Mouse (Mus musculus): ENCODE data around the gene Olfr1441. TPM values are rescaled to one million over a fixed set of nuclear protein-coding genes. Genes with fewer than 3 reads are reported as not detected.
A peak's percentile ranks its signal among the peaks of the same experiment; 100 is the strongest.

The Olfr1441 gene
- polyA plus RNA-seq, 1 experiment from 2014 or later, result not detected

DNA sequence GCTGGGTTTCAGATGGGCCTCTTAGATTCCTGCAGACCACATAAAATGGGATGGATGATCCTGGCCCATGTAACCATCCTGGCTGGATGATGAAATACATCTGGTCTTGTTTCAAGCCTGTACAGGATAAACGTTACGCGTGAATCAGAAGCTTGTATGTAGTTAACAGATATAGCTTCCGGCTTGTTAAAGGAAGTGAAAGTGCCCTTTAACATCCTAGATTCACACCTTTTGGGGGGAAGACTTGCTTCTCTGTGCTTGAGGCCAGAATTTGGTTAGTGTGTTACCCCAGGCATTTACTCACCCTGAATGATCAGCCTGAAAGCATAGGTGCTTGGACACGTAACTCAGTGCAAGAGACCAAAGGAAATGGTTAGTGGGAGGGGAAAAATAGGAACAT, 9.9 kb downstream of the Olfr1441 start:
- TF ChIP-seq CTCF (IDR thresholded peaks at IDR 0.05; ENCODE audit: low read depth), result no peak
- no peaks in the 10 kb centered on the region for H3K9me3 ChIP-seq (ENCODE audit: low read depth, low read length)
- no peak overlapping the region for H3K4me2 ChIP-seq
- no peaks in the 10 kb centered on the region for H3K4me1 ChIP-seq (ENCODE audit: insufficient read depth)
- H3K27me3 ChIP-seq (ENCODE audit: insufficient read depth, low read length), result no peaks in the 10 kb centered on the region
- H3K9ac ChIP-seq, result no peak overlapping the region
- no peaks in the 10 kb centered on the region for H3K36me3 ChIP-seq (ENCODE audit: insufficient read depth)
- DNase-seq (no peak), ATAC-seq (ENCODE audit: insufficient read depth) (no peak)
- 83% methylated on average over 5 of the region's 5 CpGs for WGBS
- H3K27ac ChIP-seq (ENCODE audit: low read depth), result no peak overlapping the region
- H3K4me3 ChIP-seq (ENCODE audit: low read depth, low read length), result no peak overlapping the region

DNA sequence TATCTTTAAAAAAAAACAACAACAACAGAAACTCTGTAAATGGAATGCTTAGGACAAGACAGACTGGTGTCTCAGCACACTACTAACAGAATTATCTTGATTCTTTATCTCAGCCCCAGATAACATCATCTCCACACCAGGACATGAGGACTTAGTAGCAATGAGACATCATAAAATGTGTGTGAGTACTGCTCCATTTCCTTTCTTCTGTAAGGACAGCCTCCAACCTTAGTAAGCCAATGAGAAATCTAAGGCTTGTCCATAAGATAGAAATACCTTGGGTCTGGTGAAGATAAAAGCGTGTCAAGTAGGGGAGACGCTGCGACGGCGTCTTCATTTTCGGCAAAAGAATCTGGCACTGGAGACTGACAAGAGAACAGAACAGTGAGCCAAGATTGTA, 10.4 kb downstream of the Olfr1441 start, which contains the start of gene Pfpl:
Gene Pfpl (plus strand): TSS at position 301 of the 400 bp plus-strand sequence.
- H3K9ac ChIP-seq, result no peak within 1 kb of the TSS
- H3K36me3 ChIP-seq (ENCODE audit: insufficient read depth), result no peaks in the 10 kb centered on the region
- H3K27me3 ChIP-seq (ENCODE audit: insufficient read depth, low read length), result no peaks in the 10 kb centered on the region
- TF ChIP-seq CTCF (IDR thresholded peaks at IDR 0.05; ENCODE audit: low read depth), result no peak
- H3K4me2 ChIP-seq, result no peak within 1 kb of the TSS
- H3K4me3 ChIP-seq (ENCODE audit: low read depth, low read length), result no peak within 1 kb of the TSS
- H3K4me1 ChIP-seq (ENCODE audit: insufficient read depth), result no peaks in the 10 kb centered on the region
- DNase-seq, result no peak
- WGBS, result 91% methylated on average over 6 of the region's 6 CpGs
- no peak within 1 kb of the TSS for H3K27ac ChIP-seq (ENCODE audit: low read depth)
- H3K9me3 ChIP-seq (ENCODE audit: low read depth, low read length), result no peaks in the 10 kb centered on the region
- no peak for ATAC-seq (ENCODE audit: insufficient read depth)

DNA sequence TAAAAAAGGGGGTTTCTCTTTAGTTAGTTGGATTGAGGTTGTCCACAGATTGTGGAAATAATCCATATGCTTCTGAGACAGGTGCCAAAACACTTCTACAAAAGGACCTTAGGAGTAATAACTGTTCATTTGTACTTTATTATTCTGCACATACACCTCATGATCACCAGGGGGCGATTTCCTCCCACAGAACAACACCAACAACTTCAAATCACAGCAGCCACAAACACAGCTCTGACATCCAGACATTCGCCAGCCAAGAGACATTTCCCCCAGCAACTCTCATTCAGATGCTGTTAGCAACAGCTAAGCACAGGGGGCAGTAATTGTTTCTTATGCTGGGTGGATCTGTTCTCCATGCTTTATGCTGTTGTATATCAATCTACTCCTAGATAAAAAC, 15.8 kb downstream of the Olfr1441 start:
- Histone ChIP-seq H3K36me3 (ENCODE audit: insufficient read depth) (no peaks in the 10 kb centered on the region), H3K4me3 (ENCODE audit: low read depth, low read length) (no peak overlapping the region), H3K4me2 (no peak overlapping the region), H3K4me1 (ENCODE audit: insufficient read depth) (no peaks in the 10 kb centered on the region), H3K27me3 (ENCODE audit: insufficient read depth, low read length) (no peaks in the 10 kb centered on the region), H3K9ac (no peak overlapping the region), H3K27ac (ENCODE audit: low read depth) (no peak overlapping the region), H3K9me3 (ENCODE audit: low read depth, low read length) (no peaks in the 10 kb centered on the region)
- 6% methylated on average over 2 of the region's 2 CpGs for WGBS
- ATAC-seq (ENCODE audit: insufficient read depth), result peak; percentile 49; the same call in 1 of the 2 replicates
- peak; percentile 72 for DNase-seq
- TF ChIP-seq CTCF (IDR thresholded peaks at IDR 0.05; ENCODE audit: low read depth), result peak; percentile 70

DNA sequence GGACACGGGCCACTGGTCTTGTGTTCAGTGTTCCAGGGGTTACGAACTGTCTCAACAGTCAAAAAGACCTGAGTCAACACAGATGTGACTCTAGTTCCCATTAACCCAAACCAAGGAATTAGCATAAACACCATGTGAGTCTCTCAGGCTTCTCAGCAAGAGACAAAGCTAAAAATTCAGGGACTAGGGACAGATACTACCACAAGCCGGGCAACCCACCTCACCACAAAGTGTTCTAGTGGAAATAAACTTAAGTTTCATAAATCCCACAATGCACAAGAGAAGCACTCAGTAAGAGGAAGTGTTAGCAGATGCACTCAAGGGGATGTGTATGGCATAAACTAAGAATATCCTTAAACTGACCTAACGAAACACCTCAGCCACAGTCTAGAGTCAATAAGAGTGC, 17.8 kb downstream of the Olfr1441 start:
- 82% methylated on average over 4 of the region's 4 CpGs for WGBS
- Histone ChIP-seq H3K4me3 (ENCODE audit: low read depth, low read length) (no peak overlapping the region), H3K27ac (ENCODE audit: low read depth) (no peak overlapping the region), H3K9ac (no peak overlapping the region), H3K36me3 (ENCODE audit: insufficient read depth) (no peaks in the 10 kb centered on the region), H3K4me2 (no peak overlapping the region), H3K27me3 (ENCODE audit: insufficient read depth, low read length) (no peaks in the 10 kb centered on the region), H3K9me3 (ENCODE audit: low read depth, low read length) (no peaks in the 10 kb centered on the region), H3K4me1 (ENCODE audit: insufficient read depth) (no peaks in the 10 kb centered on the region)
- no peak for ATAC-seq (ENCODE audit: insufficient read depth)
- no peak for TF ChIP-seq CTCF (IDR thresholded peaks at IDR 0.05; ENCODE audit: low read depth)
- DNase-seq, result no peak

DNA sequence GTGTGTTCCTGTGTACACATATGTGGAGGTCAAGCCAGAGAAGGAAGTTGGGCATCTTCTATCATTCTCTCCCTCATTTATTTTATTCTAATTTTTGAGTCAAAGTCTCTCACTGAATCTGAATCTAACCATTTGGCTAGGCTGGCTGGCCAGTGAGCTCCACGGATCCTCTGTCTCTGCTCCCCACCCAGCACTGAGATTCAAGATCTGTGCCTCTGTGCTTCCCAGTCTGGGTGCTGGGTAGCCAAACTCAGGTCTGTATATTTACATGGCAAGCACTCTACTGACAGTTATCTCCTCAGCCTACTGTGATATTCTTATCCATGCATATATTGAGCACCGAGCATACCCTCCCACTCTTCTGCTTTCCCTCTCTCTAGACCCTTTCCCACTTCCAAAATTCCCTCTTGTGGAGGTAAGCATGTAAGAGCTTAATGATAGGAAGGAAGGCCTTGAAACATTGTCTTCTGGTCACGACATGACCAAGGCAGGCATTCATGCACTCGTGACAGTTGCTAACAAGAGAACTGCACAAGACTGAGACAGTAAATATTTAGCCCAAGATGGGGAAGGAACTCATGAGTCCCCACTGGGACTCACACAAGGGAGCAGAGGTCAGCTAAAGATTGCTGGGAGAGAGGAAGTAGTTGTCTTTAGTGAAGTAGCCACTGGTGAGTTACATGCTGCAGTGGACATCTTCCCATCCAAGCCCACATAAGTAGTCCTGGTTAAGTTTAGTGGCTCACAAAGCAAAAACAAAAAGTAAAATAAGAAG, 18.7 kb downstream of the Olfr1441 start:
- H3K9ac ChIP-seq, result no peak overlapping the region
- DNase-seq (peak; percentile 6), ATAC-seq (ENCODE audit: insufficient read depth) (no peak)
- 72% methylated on average over 4 of the region's 4 CpGs for WGBS
- H3K9me3 ChIP-seq (ENCODE audit: low read depth, low read length), result no peaks in the 10 kb centered on the region
- no peak overlapping the region for H3K4me2 ChIP-seq
- no peaks in the 10 kb centered on the region for H3K27me3 ChIP-seq (ENCODE audit: insufficient read depth, low read length)
- TF ChIP-seq CTCF (IDR thresholded peaks at IDR 0.05; ENCODE audit: low read depth), result no peak
- H3K27ac ChIP-seq (ENCODE audit: low read depth), result no peak overlapping the region
- no peaks in the 10 kb centered on the region for H3K4me1 ChIP-seq (ENCODE audit: insufficient read depth)
- H3K36me3 ChIP-seq (ENCODE audit: insufficient read depth), result no peaks in the 10 kb centered on the region
- H3K4me3 ChIP-seq (ENCODE audit: low read depth, low read length), result no peak overlapping the region

DNA sequence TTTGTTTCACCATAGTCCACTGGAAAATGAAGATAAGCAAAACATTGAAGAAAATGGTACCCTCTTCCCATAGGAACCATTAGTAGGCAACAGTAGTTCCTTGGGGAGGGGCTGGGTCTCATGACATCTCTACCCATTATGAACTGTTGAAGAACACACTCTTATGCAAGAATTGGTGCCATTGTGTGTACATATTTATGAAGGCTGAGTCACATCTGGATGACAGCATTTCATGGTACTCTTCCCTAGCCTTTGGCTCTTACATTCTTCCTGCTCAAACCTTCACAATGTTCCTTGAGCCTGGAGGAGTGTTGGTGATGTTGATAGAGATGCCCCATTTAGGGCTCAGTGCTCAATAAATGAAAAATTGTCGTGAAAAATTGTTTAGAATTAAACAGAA, 22.3 kb downstream of the Olfr1441 start:
- no peak for TF ChIP-seq CTCF (IDR thresholded peaks at IDR 0.05; ENCODE audit: low read depth)
- no peaks in the 10 kb centered on the region for H3K9me3 ChIP-seq (ENCODE audit: low read depth, low read length)
- no peaks in the 10 kb centered on the region for H3K36me3 ChIP-seq (ENCODE audit: insufficient read depth)
- no peak overlapping the region for H3K9ac ChIP-seq
- DNase-seq, result no peak
- H3K27ac ChIP-seq (ENCODE audit: low read depth), result no peak overlapping the region
- no peak for ATAC-seq (ENCODE audit: insufficient read depth)
- H3K4me1 ChIP-seq (ENCODE audit: insufficient read depth), result no peaks in the 10 kb centered on the region
- WGBS, result 47% methylated on average over 1 of the region's 1 CpGs
- no peak overlapping the region for H3K4me2 ChIP-seq
- H3K27me3 ChIP-seq (ENCODE audit: insufficient read depth, low read length), result no peaks in the 10 kb centered on the region
- H3K4me3 ChIP-seq (ENCODE audit: low read depth, low read length), result no peak overlapping the region

DNA sequence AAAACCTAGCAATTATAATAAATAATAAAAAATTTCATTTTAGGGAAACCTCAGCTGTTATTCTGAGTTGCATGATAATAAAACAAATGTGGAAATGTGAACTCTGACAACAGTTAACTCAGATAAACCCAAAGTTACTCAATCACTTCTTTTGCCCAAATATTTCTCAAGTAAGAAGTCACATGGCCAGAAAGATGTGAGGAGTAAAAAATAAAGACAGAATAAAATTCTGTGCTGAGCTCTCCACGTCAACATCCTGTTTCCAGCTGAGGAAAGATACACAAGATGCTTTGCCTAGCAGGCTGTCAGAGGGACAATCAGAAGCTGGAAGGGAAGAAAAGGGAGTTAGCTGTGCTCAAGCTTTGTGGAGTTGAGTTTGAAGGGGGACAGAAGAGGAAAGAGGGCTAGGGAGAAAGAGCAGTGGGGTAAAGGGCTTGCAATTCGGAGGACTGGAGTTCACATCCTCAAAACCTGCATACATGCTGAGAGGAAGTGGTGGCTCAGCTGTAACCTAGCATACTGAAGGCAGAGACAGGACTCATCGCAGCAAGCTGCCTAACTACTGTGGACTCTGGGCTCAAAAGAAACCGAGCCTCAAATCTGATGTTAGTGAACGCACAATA, 23.0 kb downstream of the Olfr1441 start:
- no peak for TF ChIP-seq CTCF (IDR thresholded peaks at IDR 0.05; ENCODE audit: low read depth)
- no peaks in the 10 kb centered on the region for H3K27me3 ChIP-seq (ENCODE audit: insufficient read depth, low read length)
- H3K4me2 ChIP-seq, result no peak overlapping the region
- DNase-seq (no peak), ATAC-seq (ENCODE audit: insufficient read depth) (no peak)
- no peak overlapping the region for H3K9ac ChIP-seq
- 71% methylated on average over 5 of the region's 5 CpGs for WGBS
- no peaks in the 10 kb centered on the region for H3K36me3 ChIP-seq (ENCODE audit: insufficient read depth)
- no peaks in the 10 kb centered on the region for H3K4me1 ChIP-seq (ENCODE audit: insufficient read depth)
- no peak overlapping the region for H3K27ac ChIP-seq (ENCODE audit: low read depth)
- no peak overlapping the region for H3K4me3 ChIP-seq (ENCODE audit: low read depth, low read length)
- H3K9me3 ChIP-seq (ENCODE audit: low read depth, low read length), result no peaks in the 10 kb centered on the region

Data from lung, embryonic 14.5 days (tissue).